Mouse (Mus musculus) midbrain, embryonic 13.5 days (tissue): ENCODE results near the gene Chka. TPM values are rescaled to one million over a fixed set of nuclear protein-coding genes. Genes with fewer than 3 reads are reported as not detected.
A peak's percentile ranks its signal among the peaks of the same experiment; 100 is the strongest.

Experiments
- ATAC-seq: fragments of 200-750 bp; cut with Nextera tagmentation; 2 replicates; pipeline ENCODE4 v1.8.0; 2017; ENCODE audit warnings: mild to moderate bottlenecking, moderate TSS enrichment, moderate library complexity
- H3K27ac ChIP-seq: fragments of 300-500 bp; sonication (generic); 2 replicates; pipeline ENCODE4 v1.5.1; 2015; ENCODE audit warnings: inconsistent platforms, mild to moderate bottlenecking, moderate library complexity
- H3K27me3 ChIP-seq: fragments of 300-500 bp; sonication (generic); 2 replicates; pipeline ENCODE4 v1.6.1; 2015; ENCODE audit warnings: mild to moderate bottlenecking, inconsistent platforms
- H3K36me3 ChIP-seq: fragments of 300-500 bp; sonication (generic); 2 replicates; pipeline ENCODE4 v1.6.1; 2015; ENCODE audit warnings: mild to moderate bottlenecking, inconsistent platforms
- H3K4me1 ChIP-seq: fragments of 300-500 bp; sonication (generic); replicated peaks from 2 replicates; pipeline ENCODE4 v1.6.1; 2015; ENCODE audit warnings: inconsistent platforms
- H3K4me2 ChIP-seq: fragments of 300-500 bp; sonication (generic); replicated peaks from 2 replicates; pipeline ENCODE4 v1.6.1; 2015; ENCODE audit warnings: moderate library complexity, mild to moderate bottlenecking, inconsistent platforms
- H3K4me3 ChIP-seq: fragments of 300-500 bp; sonication (generic); replicated peaks from 2 replicates; pipeline ENCODE4 v1.5.1; 2015; ENCODE audit warnings: mild to moderate bottlenecking, inconsistent platforms
- H3K9ac ChIP-seq: fragments of 300-500 bp; sonication (generic); replicated peaks from 2 replicates; pipeline ENCODE4 v1.6.1; 2015; ENCODE audit warnings: mild to moderate bottlenecking, inconsistent platforms
- H3K9me3 ChIP-seq: fragments of 300-500 bp; sonication (generic); 2 replicates; pipeline ENCODE4 v1.6.1; 2016; ENCODE audit warnings: mild to moderate bottlenecking, inconsistent platforms
- WGBS: fragments of 180-500 bp; shearing (Covaris S2); methylation state at CpG from one replicate; pipeline ENCODE4 v1.1.7; 2015; 5-methylcytosine and 5-hydroxymethylcytosine counted together
- polyA plus RNA-seq: library from polyadenylated mRNA; unstranded; fragments of >200 nt; fragmentation: Nextera tagmentation; extraction: Ambion mirVana; gene quantifications from 2 replicates; pipeline ENCODE4 v1.2.1, GENCODE M21; 2015

The Chka gene
- polyA plus RNA-seq = 49.5 and 58.0 TPM in 2 replicates

DNA sequence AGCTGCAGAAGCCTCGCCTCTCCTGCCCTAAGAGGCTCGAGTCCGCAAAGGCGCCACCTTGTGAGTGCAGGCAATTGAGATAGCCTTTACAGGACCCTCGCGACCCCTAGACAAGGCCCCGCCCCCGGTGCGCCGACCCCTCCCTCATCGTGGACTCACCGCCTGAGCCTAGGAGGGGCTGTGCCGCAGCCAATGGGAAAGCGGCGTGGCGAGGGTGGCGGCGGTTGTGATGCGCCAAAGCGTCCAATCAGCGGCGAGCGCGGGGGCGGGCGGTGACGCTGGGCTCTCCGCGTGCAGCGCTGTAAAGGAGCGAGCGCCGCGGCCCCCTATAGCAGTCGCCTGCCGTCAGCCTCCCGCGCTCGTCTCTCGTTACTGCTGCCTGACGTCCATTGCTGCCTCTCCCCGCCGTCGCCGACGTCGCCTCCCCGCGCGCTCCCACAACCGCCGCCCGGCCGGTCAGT lies at the start of gene Chka:
Gene Chka, plus strand, starts transcription at position 272 of the 461 bp plus-strand sequence.
- peak within 1 kb of the TSS; percentile 97 for H3K27ac ChIP-seq
- no peaks in the 10 kb centered on the region for H3K9me3 ChIP-seq
- peak within 1 kb of the TSS; percentile 92 for H3K9ac ChIP-seq
- peak within 1 kb of the TSS; percentile 73 for H3K4me2 ChIP-seq
- H3K4me3 ChIP-seq = peak within 1 kb of the TSS; percentile 87
- WGBS = under 1% methylated on average over 54 of the region's 54 CpGs
- H3K27me3 ChIP-seq = no peaks in the 10 kb centered on the region
- no peaks in the 10 kb centered on the region for H3K36me3 ChIP-seq
- H3K4me1 ChIP-seq = peaks cover 43% of the 10 kb centered on the region
- ATAC-seq = peak; percentile 99

DNA sequence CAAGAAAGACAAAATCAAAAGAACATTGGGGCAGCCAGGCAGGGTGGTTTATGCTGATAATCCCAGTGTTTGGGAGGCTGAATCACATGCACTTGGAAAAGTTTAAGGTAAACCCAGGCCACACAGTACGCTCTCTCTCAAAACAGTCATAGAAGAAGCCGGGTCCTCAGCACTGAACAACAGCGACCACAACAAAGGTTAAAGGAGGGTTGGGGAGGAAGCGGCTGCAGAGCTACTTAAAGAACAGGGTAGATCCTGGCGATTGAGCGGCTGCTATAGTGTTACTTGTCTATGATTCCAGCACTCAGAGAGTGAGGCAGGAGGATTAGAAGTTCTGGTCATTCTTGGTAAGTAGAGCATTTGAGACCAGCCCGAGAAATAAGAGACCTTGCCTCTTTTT lies 46.0 kb upstream of the Chka start:
- 91% methylated on average over 7 of the region's 7 CpGs for WGBS
- Histone ChIP-seq H3K4me1 (no peaks in the 10 kb centered on the region), H3K36me3 (peaks cover 89% of the 10 kb centered on the region)

DNA sequence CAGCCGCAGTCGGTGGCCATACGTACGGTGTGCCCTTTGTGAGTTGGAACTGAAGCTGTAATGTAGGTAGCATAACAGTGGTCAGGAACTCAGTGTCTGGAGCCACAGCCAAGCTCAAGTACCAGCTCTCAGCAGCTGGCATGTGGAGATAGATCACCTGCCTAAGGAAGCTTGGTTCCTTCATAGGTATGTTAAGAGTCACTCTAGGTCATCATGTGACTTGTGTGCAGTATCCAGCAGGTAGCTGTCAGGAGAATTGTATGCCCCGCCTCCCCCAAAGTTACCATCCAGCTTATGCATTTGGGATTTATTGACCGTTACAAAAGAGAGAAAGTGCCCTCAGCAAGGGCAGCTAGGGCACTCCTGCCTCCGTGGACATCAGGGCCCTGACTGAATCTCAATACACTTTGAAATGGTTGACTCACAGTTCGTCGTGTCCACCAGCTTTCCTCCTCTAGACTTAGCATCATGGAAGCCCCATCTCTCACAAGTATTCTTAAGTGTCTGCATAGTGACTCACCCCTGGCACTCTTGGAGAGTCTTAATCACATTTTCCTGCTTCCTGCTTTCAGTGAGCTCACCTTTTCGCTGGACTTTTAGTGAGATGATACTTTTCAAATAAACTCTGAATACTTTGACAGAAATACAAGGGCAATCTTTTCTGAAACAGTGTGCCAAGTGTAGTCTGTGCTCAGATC lies 40.9 kb upstream of the Chka start:
- no peak for ATAC-seq
- H3K4me1 ChIP-seq = no peaks in the 10 kb centered on the region
- no peaks in the 10 kb centered on the region for H3K9me3 ChIP-seq
- H3K36me3 ChIP-seq = peaks cover 91% of the 10 kb centered on the region
- WGBS = 96% methylated on average over 10 of the region's 10 CpGs
- no peak overlapping the region for H3K4me3 ChIP-seq
- no peaks in the 10 kb centered on the region for H3K27me3 ChIP-seq
- H3K4me2 ChIP-seq = no peak overlapping the region
- no peak overlapping the region for H3K27ac ChIP-seq
- H3K9ac ChIP-seq = no peak overlapping the region

More for the DNA sequence above, 46.0 kb upstream of the Chka start:
- no peaks in the 10 kb centered on the region for H3K9me3 ChIP-seq
- H3K27me3 ChIP-seq = no peaks in the 10 kb centered on the region
- no peak overlapping the region for H3K9ac ChIP-seq
- H3K27ac ChIP-seq = no peak overlapping the region
- ATAC-seq = no peak
- no peak overlapping the region for H3K4me3 ChIP-seq
- no peak overlapping the region for H3K4me2 ChIP-seq

DNA sequence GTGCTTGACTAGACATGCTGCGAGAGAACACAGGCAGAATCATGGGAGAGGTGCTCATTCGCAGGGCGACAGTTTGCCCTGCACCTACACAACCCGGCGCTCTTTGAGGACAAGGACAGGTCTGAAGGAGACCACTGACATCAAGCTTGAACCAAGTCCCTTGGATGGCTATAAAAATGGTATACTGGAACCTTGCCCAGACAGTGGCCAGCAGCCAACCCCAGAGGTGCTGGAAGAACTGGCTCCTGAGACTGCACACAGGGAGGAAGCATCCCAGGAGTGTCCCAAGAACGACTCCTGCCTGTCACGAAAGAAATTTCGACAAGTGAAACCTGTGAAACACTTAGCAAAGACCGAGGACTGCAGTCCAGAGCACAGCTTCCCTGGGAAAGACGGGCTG lies 37.1 kb upstream of the Chka start:
- Histone ChIP-seq H3K9ac (no peak overlapping the region), H3K27ac (no peak overlapping the region), H3K4me1 (no peaks in the 10 kb centered on the region), H3K4me2 (no peak overlapping the region), H3K9me3 (no peaks in the 10 kb centered on the region), H3K4me3 (no peak overlapping the region), H3K36me3 (peaks cover 75% of the 10 kb centered on the region), H3K27me3 (no peaks in the 10 kb centered on the region)
- ATAC-seq = no peak
- WGBS = 94% methylated on average over 10 of the region's 10 CpGs

DNA sequence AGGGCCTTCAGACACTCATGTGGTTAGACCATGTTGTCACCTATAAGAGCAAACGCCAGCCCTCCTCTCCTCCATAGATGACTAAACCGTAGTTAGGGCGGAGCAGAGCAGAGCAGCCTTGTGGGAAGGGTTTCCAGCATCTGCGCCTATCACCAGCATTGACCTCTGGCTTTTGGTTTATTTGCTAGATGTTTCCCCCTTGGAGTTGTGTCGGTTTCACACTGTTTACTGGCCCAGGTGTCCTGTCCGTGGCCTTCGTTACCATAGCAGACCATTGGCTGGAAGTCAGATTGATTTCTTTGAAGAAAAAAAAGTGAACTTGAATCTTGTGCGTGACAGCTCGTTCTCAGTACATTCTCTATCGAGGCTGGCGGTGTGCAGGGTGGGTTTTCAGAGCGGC lies 35.7 kb upstream of the Chka start:
- Histone ChIP-seq H3K27ac (no peak overlapping the region), H3K36me3 (peaks cover 62% of the 10 kb centered on the region), H3K4me1 (no peaks in the 10 kb centered on the region), H3K4me3 (no peak overlapping the region), H3K9me3 (no peaks in the 10 kb centered on the region), H3K9ac (no peak overlapping the region), H3K27me3 (no peaks in the 10 kb centered on the region), H3K4me2 (no peak overlapping the region)
- ATAC-seq = no peak
- 90% methylated on average over 12 of the region's 12 CpGs for WGBS

DNA sequence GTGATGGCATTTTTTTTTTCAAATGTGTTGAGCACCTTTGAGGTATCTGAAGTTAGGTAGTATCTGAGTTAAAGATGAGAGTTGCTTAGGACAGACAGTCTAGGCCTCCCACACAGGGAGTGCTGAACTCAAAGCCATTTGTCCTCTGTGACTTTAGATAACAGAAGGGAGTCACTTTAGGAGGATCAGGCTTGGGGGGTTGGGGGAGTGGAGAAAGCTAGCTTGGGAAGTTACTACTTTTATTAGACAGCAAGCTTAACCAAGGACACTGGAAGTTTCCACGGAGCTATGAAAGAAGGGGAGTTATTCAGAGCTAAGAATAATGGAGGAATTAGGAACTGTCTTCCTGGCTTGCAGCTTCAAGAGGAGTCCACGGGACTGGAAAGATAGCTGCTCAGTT lies 32.5 kb upstream of the Chka start:
- Histone ChIP-seq H3K36me3 (peaks cover 37% of the 10 kb centered on the region), H3K9me3 (no peaks in the 10 kb centered on the region), H3K27ac (no peak overlapping the region), H3K27me3 (no peaks in the 10 kb centered on the region), H3K4me3 (no peak overlapping the region), H3K4me1 (no peaks in the 10 kb centered on the region), H3K4me2 (no peak overlapping the region), H3K9ac (no peak overlapping the region)
- WGBS = 63% methylated on average over 2 of the region's 2 CpGs
- ATAC-seq = no peak

DNA sequence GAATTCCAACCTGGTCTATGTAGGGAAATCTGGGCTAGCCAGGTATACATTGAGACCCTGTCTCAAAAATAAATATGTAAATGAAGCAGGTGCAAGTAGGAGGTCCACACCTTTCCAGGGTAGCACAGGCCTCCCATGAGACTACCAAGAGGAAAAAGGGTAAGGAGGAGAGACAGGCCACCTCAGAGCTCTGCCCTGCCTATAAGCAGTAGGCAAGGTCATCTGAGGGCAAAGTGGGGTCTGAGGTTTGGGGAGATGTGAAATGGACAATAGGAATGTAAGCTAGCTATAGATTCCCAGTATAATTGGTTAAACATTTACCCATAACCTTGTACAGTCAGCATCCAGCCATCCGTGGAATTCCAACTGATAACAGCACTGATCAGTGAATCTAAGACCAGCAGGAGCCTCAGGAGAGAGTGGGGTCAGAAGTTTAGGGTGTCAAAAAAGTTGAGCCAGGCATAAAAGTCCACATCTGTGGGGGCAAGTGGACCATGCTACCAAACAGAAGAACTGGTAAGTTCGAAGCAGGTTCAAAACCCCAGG lies 31.6 kb upstream of the Chka start:
- Histone ChIP-seq H3K9ac (no peak overlapping the region), H3K4me3 (no peak overlapping the region), H3K27me3 (no peaks in the 10 kb centered on the region), H3K27ac (no peak overlapping the region), H3K4me1 (no peaks in the 10 kb centered on the region), H3K9me3 (no peaks in the 10 kb centered on the region), H3K36me3 (peaks cover 28% of the 10 kb centered on the region), H3K4me2 (no peak overlapping the region)
- no peak for ATAC-seq
- WGBS = 86% methylated on average over 2 of the region's 2 CpGs

DNA sequence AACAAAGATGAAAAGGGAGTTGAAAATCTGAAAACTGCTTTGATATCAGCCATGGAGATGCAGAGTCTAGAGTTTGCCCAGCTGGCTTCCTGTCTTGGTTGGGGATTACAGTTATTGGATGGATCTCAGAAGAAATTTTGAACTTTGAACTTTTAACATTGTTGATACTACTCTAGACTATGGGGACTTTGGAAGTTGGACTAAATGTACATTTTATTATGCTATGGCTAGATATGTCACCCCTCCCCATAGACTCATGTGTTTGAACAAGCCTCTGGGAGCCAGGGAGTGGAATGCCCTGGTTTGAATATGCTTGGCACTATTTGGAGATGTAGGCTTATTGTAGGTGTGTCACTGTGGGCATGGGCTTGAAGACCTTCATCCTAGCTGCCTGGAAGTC lies 26.5 kb upstream of the Chka start:
- no peak overlapping the region for H3K27ac ChIP-seq
- no peak overlapping the region for H3K4me3 ChIP-seq
- no peaks in the 10 kb centered on the region for H3K9me3 ChIP-seq
- H3K27me3 ChIP-seq = no peaks in the 10 kb centered on the region
- no peak overlapping the region for H3K9ac ChIP-seq
- H3K36me3 ChIP-seq = no peaks in the 10 kb centered on the region
- no peak overlapping the region for H3K4me2 ChIP-seq
- no peaks in the 10 kb centered on the region for H3K4me1 ChIP-seq
- ATAC-seq = no peak

DNA sequence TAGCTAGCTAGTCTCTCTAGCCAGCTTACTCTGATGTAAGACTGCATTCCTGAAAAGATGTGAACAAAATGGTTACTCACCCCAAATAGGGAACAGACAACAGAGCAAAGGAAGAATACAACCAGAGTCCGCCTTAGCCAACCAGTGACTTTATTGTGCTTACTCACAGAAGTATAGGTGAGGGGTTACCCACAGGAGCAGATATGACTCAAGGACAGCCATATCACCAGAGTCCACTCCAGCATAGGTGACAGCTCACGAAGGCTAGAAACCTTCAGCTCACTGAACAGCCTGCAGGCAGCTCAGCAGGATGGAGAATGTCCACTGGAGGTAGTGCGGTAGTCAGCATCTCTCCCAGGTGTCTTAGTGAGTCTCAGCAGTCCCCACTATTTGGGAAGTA lies 21.7 kb upstream of the Chka start:
- H3K4me2 ChIP-seq = no peak overlapping the region
- no peaks in the 10 kb centered on the region for H3K36me3 ChIP-seq
- ATAC-seq = no peak
- no peaks in the 10 kb centered on the region for H3K4me1 ChIP-seq
- H3K9ac ChIP-seq = no peak overlapping the region
- no peak overlapping the region for H3K4me3 ChIP-seq
- H3K27me3 ChIP-seq = no peaks in the 10 kb centered on the region
- H3K9me3 ChIP-seq = no peaks in the 10 kb centered on the region
- H3K27ac ChIP-seq = no peak overlapping the region
- 81% methylated on average over 3 of the region's 3 CpGs for WGBS

DNA sequence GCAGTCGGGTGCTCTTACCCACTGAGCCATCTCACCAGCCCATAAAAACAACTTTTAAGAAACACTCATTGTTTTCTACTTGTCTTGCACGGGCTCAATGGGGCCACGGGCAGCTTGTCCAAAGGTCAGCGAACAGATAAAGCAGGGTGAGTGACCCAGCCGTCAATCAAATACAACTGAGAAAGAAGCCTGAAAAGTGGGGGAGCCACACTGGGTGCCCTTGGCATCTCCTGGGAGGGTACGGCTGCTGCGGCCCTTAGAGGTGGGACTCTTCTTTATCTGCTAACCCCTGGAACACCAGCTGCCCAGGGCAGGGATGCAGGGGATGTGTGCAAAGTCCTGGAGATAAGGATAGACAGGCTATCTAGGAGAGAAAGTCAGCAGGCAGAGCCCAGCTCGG lies 19.9 kb upstream of the Chka start:
- 67% methylated on average over 8 of the region's 8 CpGs for WGBS
- Histone ChIP-seq H3K27ac (no peak overlapping the region), H3K27me3 (no peaks in the 10 kb centered on the region), H3K4me3 (no peak overlapping the region), H3K36me3 (no peaks in the 10 kb centered on the region), H3K9ac (no peak overlapping the region), H3K4me2 (no peak overlapping the region), H3K9me3 (no peaks in the 10 kb centered on the region), H3K4me1 (no peaks in the 10 kb centered on the region)
- ATAC-seq = no peak

DNA sequence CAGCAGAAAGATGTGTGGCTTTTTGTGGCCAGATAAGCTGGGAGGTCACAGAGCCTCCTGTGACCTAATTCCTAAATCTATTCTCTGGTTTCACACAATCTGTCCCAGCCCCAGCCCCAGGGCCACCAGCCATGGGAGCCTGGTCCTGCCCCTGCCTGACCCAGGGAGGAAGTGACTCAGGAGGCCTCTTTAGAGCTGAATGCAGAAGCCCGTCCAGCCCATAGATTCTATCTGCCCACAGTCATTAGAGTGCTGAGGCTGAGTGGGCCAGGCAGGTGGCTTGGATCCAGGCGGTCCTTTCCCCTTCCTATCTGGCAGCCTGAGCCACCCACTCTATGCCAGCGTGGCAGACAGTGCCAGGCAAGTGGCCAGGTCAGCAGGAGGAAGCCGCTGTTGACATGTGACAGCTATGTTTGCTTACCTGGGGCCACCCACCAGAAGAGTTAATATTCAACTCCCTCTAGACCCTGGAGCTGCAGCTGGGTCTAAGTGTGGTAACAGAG lies 18.7 kb upstream of the Chka start:
- H3K27ac ChIP-seq = no peak overlapping the region
- no peaks in the 10 kb centered on the region for H3K27me3 ChIP-seq
- H3K4me1 ChIP-seq = no peaks in the 10 kb centered on the region
- H3K4me2 ChIP-seq = no peak overlapping the region
- no peaks in the 10 kb centered on the region for H3K9me3 ChIP-seq
- no peak for ATAC-seq
- H3K9ac ChIP-seq = no peak overlapping the region
- H3K4me3 ChIP-seq = no peak overlapping the region
- WGBS = 86% methylated on average over 4 of the region's 4 CpGs
- H3K36me3 ChIP-seq = no peaks in the 10 kb centered on the region

DNA sequence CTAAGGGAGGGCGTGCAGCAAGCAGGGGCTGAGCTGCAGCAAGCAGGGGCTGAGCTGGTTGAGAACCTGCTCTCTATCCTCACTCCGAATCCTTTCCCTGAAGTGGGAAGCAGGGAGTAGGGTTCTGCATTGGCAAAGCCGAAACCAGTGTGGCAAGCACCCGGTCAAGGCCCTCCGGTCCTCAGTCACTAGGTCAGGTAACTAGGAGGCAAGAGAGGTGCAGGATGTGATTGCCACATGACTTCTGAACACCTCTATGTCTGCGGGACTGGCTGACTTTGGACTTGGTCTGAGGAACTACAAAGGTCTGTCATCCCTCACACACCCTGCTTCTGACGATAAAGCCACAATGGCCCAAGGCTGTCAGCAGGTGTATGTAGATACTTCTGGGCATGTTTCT lies 17.3 kb upstream of the Chka start:
- Histone ChIP-seq H3K36me3 (no peaks in the 10 kb centered on the region), H3K9ac (no peak overlapping the region), H3K4me3 (no peak overlapping the region), H3K27ac (no peak overlapping the region), H3K9me3 (no peaks in the 10 kb centered on the region), H3K4me1 (no peaks in the 10 kb centered on the region), H3K27me3 (no peaks in the 10 kb centered on the region), H3K4me2 (no peak overlapping the region)
- ATAC-seq = no peak
- WGBS = 91% methylated on average over 7 of the region's 7 CpGs

DNA sequence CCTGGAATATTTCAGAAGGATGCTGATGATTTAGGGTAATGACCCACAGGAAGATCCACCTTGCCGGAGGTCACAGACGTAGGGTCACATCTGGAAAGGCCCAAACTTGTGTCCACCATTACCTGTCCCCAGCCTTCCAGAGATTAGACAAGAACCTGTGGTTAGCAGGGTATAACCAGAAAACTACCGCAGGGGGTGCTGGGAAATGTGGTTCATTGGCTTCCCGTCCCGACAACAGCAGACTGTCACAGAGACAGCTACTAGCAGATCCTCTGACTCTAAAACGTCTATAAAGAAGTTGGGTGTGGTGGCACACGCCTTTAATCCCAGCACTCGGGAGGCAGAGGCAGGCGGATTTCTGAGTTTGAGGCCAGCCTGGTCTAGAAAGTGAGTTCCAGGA lies 14.8 kb upstream of the Chka start:
- Histone ChIP-seq H3K4me1 (no peaks in the 10 kb centered on the region), H3K4me2 (no peak overlapping the region), H3K27ac (no peak overlapping the region), H3K9ac (no peak overlapping the region), H3K9me3 (no peaks in the 10 kb centered on the region), H3K27me3 (no peaks in the 10 kb centered on the region), H3K4me3 (no peak overlapping the region), H3K36me3 (no peaks in the 10 kb centered on the region)
- 92% methylated on average over 9 of the region's 9 CpGs for WGBS
- ATAC-seq = no peak
